Mouse (Mus musculus) cerebellum, postnatal 14 days (tissue): Measurements from ENCODE around the gene Ptrh2.

Source experiments
- DNase-seq, 2 experiments: peaks; one replicate each; pipeline ENCODE4 v3.0.0; 2021; ENCODE audit warnings: mixed read lengths in 2 of 2

Gene Ptrh2

DNA sequence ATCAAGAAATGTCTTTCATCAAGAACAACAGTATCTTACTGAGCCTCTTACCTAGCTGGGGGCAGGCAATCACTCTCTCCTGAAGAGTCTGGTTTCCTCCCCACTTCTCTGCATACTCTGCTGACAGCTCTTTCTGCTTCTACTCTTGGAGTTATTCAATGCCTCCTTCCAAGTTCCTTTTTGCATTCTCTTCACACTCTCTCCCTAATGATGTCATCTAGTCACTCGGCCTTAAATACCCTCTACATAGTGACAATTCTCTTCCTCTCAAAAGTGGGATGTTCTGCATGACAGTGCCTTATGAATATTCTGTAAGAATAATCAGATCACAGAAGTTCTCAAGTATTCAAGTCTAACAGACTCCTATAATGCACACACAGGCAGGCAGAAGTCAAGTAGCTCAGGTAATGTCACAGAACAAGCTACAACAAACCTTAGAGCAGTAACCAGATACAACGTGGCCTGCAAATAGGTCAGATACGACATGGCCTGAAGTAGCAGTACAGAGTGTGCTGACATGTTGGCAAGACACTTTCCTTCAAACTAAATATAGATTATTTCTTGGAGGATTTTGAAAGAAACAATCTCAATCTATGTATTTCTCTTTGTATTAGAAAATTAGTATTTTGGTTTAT, 12.6 kb upstream of the Ptrh2 start:
- no peak for DNase-seq

DNA sequence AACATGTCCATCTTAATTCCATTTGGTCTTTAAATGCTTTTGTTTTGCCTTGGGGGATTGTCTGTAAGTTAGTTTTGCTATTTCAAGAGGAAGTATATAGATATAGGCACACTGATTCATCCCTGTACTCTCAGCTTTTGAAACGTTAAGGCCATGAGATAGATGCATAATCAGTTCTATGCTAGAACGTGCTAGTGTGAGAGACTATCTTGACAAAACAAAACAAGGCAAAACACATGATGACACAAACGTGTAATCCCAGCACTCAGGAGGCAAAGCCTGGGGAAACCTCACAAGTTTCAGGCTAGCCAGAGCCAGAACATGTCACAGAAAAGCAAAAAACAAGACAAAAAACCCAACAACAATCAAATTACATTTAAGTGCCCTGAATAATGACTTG, 11.0 kb upstream of the Ptrh2 start:
- no peak for DNase-seq

DNA sequence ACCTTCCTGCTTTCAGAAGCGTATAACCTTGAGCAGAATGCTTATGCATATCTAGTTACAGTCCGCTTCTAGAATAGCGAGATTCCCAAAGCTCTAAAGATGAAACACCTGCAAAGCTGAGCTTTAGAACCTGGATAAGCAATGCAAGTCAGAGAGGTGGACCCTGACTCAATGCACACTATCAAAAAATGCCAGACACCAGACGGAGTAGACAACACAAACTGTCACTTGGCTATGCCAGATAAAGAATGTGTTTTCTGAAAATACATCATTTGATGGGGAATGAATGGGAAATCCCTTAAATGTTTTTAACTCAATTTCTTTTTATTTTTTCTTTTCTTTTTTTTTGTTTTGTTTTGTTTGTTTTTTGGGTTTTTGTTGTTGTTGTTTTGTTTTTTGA, 8.3 kb upstream of the Ptrh2 start:
- no peak for DNase-seq

DNA sequence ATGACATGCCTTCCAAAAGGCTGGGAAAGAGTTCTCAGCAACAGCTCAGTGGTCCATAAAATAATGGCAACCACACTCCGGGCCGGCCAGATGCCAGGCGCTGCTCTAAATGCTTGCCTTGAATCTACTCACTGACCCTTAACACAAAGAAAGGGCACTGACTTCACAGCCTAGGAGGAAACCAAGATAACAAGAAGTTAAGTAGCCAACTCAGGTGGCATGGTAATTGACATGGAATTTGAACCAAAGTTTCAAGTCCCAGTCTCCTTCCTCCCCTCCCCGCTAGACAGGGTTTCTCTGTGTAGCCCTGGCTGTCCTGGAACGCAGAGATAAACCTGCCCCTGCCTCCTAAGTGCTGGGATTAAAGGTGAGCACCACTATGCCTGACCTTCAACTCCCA, 4.8 kb upstream of the Ptrh2 start:
- no peak for DNase-seq

DNA sequence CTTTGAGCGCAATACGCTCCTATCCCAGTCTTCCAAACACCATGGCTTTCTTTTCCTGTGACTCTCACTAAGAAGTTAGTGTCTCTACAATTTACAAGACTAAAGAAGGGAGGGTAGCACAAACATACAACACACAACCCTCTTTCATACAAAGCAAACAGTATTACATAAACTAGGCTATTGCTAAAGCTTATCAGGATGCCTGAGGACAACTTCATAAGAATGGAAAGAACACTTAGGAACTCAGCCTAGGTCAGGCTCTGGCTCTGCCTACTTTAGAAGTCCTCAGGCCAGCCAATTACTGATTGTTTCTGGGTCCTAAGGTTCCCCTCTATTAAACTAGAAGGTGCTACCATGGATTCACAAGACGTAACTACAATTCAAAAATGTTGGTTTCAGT, 3.1 kb upstream of the Ptrh2 start:
- no peak for DNase-seq

- no peak for DNase-seq
Measured at GRCm38 (mm10) chr11:86681423-86681822, 2.4 kb upstream of the Ptrh2 start.

- DNase-seq = no peak
Measured at GRCm38 (mm10) chr11:86682861-86683260, 924 bp upstream of the Ptrh2 start.

DNA sequence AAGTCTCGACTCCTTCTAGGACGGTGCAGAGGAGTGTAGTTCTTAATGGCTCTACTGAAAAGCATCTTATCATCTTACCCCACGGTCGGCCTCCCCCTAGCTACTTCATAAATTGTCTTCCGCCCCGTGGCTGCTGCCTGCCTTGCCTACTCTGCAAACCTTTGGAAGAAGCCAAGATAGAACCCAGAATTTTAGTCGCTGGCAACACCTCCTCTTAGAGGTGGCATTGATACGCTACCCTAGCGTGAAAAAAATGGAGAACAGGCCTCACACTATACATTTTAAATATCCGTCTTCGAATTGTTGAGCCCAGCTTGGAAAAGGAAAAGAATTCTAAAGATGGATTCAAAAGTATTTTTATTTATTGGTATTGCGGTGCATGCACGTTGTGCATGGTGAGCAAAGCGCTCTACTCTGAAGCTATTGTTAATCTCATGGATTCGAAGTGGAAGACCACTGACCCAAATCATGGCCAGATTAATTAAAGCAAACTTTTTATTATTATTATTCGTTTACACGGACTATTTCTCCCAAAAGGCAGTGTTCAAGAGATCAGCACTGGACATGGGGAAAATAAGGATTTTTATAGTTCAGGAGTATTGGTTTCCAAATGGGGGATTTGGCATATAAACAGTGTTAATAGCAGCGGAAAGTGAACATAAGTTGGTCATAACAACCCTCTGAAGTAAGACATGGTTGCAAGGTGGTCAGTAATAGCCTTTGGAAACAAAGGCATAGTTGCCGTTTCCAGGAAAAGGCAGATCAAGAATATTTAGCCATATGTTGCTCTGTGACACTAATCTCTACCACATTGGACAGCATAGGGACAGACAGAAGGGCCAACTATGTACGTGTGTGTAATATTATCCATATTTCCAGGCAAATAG, 584 bp downstream of the Ptrh2 start:
- no peak for DNase-seq

DNA sequence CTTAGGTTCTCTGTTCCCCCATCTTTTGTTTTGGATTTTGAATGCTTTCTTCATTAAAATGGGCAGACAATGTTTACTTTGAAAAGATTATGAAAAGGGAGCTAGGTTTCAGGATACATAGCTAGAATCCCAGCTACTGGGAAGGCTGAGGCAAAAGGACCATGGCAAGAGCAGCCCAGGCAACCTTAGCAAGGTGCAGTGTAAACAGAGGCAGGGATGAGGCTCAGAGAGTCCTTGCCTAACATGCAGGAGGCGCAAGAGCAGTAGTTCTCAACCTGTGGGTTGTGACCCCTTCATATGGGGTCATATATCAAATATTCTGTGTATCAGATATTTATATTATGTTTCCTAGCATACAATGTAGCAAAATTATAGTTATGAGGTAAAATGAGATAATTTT, 1.6 kb downstream of the Ptrh2 start:
- no peak for DNase-seq

- DNase-seq = no peak
Measured at GRCm38 (mm10) chr11:86690383-86690782, 6.6 kb downstream of the Ptrh2 start.

- DNase-seq = no peak
Measured at GRCm38 (mm10) chr11:86691482-86691881, 7.7 kb downstream of the Ptrh2 start.

DNA sequence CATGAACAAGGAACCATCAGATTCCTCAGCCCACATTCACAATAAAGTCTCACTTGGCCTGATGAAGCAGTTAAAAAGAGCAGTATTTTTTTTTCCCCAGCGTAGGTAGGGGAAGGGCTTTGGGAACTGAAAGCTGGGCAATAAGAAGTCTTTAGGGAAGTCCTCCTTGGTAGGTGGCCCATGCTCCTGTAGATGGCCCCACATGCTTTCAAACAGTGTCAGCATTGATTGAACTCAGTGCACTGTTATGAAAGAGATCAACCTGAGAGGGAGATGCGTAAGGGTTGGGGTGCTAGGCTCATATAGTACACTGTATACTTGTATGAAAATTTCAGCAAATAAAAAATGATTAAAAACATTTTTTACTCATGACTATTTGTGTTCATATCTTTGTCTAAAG, 8.2 kb downstream of the Ptrh2 start:
- DNase-seq = no peak

DNA sequence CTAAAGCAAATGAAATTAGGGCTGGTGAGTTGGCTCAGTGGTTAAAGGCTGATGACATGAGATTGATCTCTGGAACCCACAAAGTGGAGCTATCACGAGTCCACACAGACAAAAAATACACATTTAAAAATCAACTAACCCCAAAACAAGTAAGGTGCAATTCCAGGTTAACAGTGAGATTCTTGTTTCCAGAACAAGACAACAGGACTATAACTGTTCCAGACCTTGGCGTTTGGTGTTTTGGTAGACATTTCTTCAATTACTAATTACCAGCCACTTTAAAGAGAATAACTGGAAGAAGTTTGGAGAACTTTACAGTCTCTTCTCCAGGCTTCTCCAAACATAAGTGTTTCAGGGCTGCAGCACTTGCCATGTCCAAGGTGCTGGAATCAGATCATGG, 8.8 kb downstream of the Ptrh2 start:
- DNase-seq = no peak

DNA sequence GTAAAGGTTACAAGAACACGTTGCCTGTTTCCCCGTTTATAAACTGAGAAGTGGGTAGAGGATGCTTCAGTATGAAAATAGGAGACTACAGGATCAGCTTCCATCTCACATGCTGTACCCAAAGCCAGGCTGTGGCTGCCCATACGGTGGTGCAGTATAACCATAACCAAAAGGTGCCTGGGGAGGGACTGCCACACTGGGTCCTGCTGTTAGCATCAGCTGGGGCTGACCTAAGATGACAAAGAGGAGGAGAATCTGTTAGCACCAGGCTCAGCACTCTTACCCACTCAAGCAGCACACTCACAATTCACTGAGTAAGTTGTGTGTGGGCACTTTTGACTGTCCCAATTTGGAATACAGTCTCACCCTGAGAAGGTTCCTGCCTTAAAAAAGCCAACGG, 11.7 kb downstream of the Ptrh2 start:
- DNase-seq = no peak

GRCm38 (mm10) chr11:86701151-86701550, 17.4 kb downstream of the Ptrh2 start:
- DNase-seq = no peak

- no peak for DNase-seq
Measured at GRCm38 (mm10) chr11:86714606-86715005, 30.8 kb downstream of the Ptrh2 start.

DNA sequence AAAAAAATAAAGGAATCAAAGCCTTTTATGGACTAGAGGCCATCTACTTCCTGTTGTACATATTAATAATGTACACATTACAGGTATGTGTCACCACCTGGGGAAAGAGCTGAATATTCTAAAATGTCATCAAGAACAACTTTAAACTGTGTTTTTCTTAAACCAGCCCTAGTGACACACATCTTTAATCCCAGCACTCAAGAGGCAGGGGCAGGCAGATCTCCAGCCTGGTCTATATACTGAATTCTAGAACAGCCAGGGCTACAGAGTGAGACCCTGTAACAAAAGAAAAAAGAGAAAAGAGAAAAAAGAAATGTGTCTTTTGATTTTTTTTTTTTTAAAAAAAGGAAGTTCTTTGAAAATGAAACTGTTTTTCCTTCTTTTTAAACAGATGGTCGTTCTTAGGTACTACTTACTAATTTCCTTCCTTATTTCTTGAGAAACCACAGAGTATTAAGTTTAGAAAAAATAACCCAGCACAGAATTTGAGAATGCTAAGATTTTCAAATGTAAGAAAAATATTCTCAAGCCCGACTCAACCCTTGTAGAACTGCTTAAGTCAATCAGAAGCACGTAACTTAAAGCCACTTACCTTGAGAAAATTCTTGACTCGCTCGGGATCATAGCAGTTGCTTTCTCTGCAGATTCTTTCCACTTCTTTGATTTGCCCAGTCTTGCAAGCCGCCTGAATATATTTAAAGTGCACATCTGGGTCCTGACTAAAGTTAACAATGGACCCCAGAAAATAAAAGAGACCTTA, 33.7 kb downstream of the Ptrh2 start:
- no peak for DNase-seq

- no peak for DNase-seq
Measured at GRCm38 (mm10) chr11:86718369-86718768, 34.6 kb downstream of the Ptrh2 start.

GRCm38 (mm10) chr11:86719390-86719789, 35.6 kb downstream of the Ptrh2 start:
- no peak for DNase-seq

- DNase-seq = no peak
Measured at GRCm38 (mm10) chr11:86724004-86724403, 40.2 kb downstream of the Ptrh2 start.

- peak in 1 of 2 experiments; percentile 5 for DNase-seq
Measured at GRCm38 (mm10) chr11:86724982-86725381, 41.2 kb downstream of the Ptrh2 start.

- DNase-seq = no peak
Measured at GRCm38 (mm10) chr11:86725607-86726006, 41.8 kb downstream of the Ptrh2 start.

DNA sequence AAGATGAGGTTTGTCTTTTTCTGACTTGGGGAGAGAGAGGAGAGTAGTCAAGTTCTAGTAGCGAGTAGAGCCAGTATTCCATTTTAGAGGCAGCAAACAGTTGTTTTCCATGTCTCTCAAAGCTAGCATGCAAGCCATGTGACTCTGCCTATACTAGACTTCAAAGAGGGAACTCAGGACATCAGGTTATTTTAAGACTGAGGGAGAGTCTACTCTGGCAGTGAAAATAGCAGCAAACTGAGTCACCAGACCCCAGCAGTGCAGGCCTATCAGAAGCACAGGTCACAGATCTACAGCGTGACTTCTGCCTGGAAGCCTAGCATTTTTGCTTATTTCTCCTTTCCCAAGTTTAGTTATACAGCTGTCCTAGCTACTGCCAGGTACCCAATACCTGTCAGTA, 47.7 kb downstream of the Ptrh2 start:
- no peak for DNase-seq
